Mouse (Mus musculus): ENCODE measurements around the gene Col6a4. TPM values are rescaled to one million over a fixed set of nuclear protein-coding genes. Genes with fewer than 3 reads are reported as not detected.

The Col6a4 gene
- polyA plus RNA-seq (2012; ENCODE audit: insufficient read depth, insufficient read length, missing spikeins) = not detected in 2 replicates

DNA sequence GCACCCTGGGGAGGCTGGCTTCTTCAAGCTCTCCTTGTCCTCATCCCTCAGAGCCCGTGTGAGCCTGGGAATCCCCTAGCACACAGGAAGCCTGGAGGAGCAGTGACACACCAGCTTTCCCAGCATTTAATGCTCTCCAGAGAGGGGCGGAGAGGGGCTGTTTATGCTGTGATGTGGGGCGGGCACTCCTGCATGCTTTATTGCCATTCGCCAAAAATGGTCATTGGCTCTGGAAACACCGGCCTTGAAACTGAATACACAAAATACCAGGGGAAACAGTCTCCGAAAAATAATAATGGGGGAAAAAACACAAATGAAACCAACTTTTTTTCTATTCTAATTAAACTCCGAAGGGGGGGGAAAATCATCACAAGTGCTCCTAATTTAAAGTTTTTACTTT is at the start of gene Col6a4:
TSS of gene Col6a4 (minus strand) at position 101 of the 400 bp plus-strand sequence.
- TF ChIP-seq CTCF (IDR thresholded peaks at IDR 0.05; ENCODE audit: low read depth, low read length) (no peak), POLR2A (IDR thresholded peaks at IDR 0.05; ENCODE audit: borderline replicate concordance, low read depth, low read length) (no peak)

DNA sequence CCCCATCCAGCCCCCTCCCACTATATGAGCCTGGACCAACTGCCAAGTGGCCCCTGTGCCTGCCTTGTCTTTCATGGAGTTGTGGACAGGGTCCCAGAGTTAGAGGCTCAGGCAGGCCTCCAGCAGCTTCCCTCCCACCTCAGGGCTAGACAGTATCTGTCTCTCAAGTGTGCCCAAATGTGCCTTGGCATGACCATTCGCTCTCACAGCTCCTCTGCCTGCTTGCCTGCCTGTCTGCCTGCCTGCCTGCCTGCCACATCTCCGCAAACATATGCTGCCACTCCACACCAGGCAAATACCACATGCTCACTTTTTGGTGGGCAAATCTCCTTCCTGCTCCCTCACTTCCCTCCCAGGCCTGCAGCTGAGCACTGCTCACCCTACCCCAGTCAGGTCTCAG is 49.0 kb upstream of the Col6a4 start:
- TF ChIP-seq POLR2A (IDR thresholded peaks at IDR 0.05; ENCODE audit: borderline replicate concordance, low read depth, low read length) (no peak), CTCF (IDR thresholded peaks at IDR 0.05; ENCODE audit: low read depth, low read length) (no peak)
- Histone ChIP-seq H3K4me3 (ENCODE audit: insufficient read depth, low read length) (no peak overlapping the region), H3K4me1 (ENCODE audit: control insufficient read depth, insufficient read depth, low read length) (no peaks in the 10 kb centered on the region), H3K27ac (ENCODE audit: insufficient read depth, low read depth, low read length) (no peak overlapping the region)

More for the DNA sequence above, at the start of gene Col6a4:
- Histone ChIP-seq H3K4me3 (ENCODE audit: insufficient read depth, low read length) (no peak within 1 kb of the TSS), H3K4me1 (ENCODE audit: control insufficient read depth, insufficient read depth, low read length) (no peaks in the 10 kb centered on the region), H3K27ac (ENCODE audit: insufficient read depth, low read depth, low read length) (no peak within 1 kb of the TSS)

DNA sequence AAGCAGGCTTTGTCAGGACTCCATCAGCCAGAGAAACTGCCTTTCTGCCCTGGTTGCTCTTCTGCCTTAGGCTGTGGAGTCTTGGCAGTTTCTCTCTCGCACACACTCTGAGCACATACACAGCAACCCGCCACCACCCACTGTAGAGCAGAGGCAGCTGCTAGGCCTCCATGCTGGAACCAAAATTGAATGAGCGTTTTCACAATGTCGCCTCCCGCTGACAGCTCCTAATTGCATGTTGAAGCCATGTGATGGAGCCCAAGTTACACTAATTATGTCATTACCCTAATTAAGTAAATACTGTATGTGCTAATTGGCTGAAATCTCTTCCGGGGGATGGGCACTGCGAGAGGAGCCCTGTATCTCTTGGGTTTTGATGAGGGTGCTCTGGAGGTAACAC is 47.6 kb upstream of the Col6a4 start:
- no peak overlapping the region for H3K4me3 ChIP-seq (ENCODE audit: insufficient read depth, low read length)
- TF ChIP-seq CTCF (IDR thresholded peaks at IDR 0.05; ENCODE audit: low read depth, low read length) (no peak), POLR2A (IDR thresholded peaks at IDR 0.05; ENCODE audit: borderline replicate concordance, low read depth, low read length) (no peak)
- no peak overlapping the region for H3K27ac ChIP-seq (ENCODE audit: insufficient read depth, low read depth, low read length)
- no peaks in the 10 kb centered on the region for H3K4me1 ChIP-seq (ENCODE audit: control insufficient read depth, insufficient read depth, low read length)

DNA sequence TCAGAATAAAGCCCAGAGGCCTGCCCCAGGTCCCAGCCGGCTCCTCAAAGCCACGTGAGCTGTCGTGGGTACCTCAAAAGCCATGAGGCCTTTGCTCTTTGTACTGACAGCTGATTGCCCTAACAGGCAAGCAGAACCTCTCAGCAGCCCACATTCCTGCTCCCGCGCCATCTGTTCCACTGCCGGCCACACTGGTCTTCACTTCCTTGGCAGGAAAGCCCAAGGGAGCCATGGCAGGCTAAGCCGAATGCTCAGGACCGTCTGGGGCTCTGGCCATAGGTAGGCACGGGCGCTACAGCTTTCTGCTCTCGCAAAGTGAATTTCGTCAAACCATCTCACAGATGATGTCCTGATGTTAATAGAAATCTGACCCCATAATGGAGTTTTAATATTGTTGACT is 45.4 kb upstream of the Col6a4 start:
- no peak for TF ChIP-seq POLR2A (IDR thresholded peaks at IDR 0.05; ENCODE audit: borderline replicate concordance, low read depth, low read length)
- no peak for TF ChIP-seq CTCF (IDR thresholded peaks at IDR 0.05; ENCODE audit: low read depth, low read length)
- Histone ChIP-seq H3K4me1 (ENCODE audit: control insufficient read depth, insufficient read depth, low read length) (no peaks in the 10 kb centered on the region), H3K27ac (ENCODE audit: insufficient read depth, low read depth, low read length) (no peak overlapping the region), H3K4me3 (ENCODE audit: insufficient read depth, low read length) (no peak overlapping the region)

DNA sequence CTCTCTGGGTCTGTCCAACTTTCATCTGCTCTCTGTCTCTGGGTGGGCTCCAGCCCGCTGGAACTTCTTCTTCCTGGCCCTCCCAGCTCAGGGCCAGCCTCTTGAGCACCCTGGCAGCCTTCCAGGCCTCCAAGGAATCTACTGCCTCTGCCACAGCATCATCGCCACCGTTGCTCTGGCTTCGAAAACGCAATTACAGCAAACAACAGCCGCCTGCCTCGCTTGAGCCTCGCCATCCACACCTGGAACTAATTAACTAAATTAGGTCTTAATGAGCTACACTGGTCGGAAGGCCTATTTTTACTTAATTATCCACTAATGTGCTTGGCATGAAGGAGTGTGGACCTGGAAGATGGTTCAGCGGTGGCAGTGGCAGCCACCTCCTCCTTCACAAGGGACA is 43.2 kb upstream of the Col6a4 start:
- no peak for TF ChIP-seq POLR2A (IDR thresholded peaks at IDR 0.05; ENCODE audit: borderline replicate concordance, low read depth, low read length)
- no peak for TF ChIP-seq CTCF (IDR thresholded peaks at IDR 0.05; ENCODE audit: low read depth, low read length)
- no peaks in the 10 kb centered on the region for H3K4me1 ChIP-seq (ENCODE audit: control insufficient read depth, insufficient read depth, low read length)
- H3K27ac ChIP-seq (ENCODE audit: insufficient read depth, low read depth, low read length) = no peak overlapping the region
- H3K4me3 ChIP-seq (ENCODE audit: insufficient read depth, low read length) = no peak overlapping the region

DNA sequence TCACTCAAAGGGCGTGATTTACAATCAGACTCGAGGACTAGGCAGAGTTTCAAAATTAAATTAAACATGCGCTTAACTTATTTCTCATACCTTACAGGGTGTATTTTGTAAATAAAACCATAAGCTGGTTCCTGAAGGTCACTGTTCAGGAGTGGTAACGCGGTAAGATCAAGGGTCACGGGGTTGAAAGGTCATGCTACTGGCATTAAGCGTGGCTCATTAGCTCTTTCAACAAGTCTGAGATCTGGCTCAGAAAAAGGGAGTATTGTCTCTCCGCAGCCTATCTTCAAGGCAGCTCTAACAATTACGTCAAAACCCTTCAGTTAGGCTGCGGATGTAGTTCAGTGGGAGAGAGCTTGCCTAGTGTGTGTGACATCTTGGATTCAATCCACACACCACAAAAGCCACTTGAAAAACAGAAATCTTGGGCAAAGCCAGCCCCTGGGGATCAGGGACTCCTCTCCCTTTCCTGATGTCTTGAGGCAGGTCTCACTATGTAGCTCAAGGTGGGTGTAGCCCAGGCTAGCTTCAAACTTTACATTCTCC is 41.2 kb upstream of the Col6a4 start:
- TF ChIP-seq POLR2A (IDR thresholded peaks at IDR 0.05; ENCODE audit: borderline replicate concordance, low read depth, low read length) = no peak
- no peak for TF ChIP-seq CTCF (IDR thresholded peaks at IDR 0.05; ENCODE audit: low read depth, low read length)

DNA sequence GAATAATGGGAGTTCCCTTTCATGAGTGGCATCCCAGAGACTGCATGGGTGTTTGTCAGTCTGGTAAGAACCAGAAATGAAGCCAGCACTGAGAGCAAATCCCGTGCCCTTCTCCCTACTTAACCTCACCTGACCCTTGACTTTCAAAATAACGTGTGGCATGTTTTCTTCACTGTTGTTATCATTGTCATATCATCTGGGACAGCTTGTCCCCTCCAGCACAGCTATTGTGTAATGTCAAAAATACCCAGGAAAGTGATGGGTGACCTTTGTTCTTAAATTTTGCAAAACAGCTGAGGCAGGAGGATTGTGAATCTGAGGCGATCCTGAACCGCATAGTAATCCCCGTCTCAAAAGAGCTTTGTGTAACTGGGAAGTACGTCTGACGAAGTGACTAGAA is 33.7 kb upstream of the Col6a4 start:
- no peaks in the 10 kb centered on the region for H3K4me1 ChIP-seq (ENCODE audit: control insufficient read depth, insufficient read depth, low read length)
- no peak overlapping the region for H3K27ac ChIP-seq (ENCODE audit: insufficient read depth, low read depth, low read length)
- TF ChIP-seq POLR2A (IDR thresholded peaks at IDR 0.05; ENCODE audit: borderline replicate concordance, low read depth, low read length) (no peak), CTCF (IDR thresholded peaks at IDR 0.05; ENCODE audit: low read depth, low read length) (no peak)
- no peak overlapping the region for H3K4me3 ChIP-seq (ENCODE audit: insufficient read depth, low read length)

More for the DNA sequence above, 41.2 kb upstream of the Col6a4 start:
- no peak overlapping the region for H3K27ac ChIP-seq (ENCODE audit: insufficient read depth, low read depth, low read length)
- no peak overlapping the region for H3K4me3 ChIP-seq (ENCODE audit: insufficient read depth, low read length)
- no peaks in the 10 kb centered on the region for H3K4me1 ChIP-seq (ENCODE audit: control insufficient read depth, insufficient read depth, low read length)

DNA sequence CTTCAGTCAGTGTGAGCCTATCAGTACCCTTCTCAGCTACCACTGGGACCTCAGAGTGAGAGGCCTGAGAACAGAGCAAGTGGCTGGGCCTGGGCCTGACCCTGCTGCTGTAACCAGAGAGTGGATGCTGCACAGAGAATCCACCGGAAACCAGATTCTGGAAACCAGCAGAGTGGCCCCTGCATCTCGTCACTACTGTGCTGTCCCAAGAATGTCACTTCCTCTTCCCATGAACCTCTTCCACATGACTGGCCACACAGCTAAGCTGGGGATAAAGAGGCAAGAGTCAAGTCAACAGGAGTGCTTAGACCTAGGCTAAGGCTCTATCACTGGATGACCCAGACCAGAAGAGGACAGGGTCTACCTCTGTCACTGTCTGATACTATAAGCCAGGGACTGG is 32.5 kb upstream of the Col6a4 start:
- no peak overlapping the region for H3K27ac ChIP-seq (ENCODE audit: insufficient read depth, low read depth, low read length)
- TF ChIP-seq CTCF (IDR thresholded peaks at IDR 0.05; ENCODE audit: low read depth, low read length) (no peak), POLR2A (IDR thresholded peaks at IDR 0.05; ENCODE audit: borderline replicate concordance, low read depth, low read length) (no peak)
- no peaks in the 10 kb centered on the region for H3K4me1 ChIP-seq (ENCODE audit: control insufficient read depth, insufficient read depth, low read length)
- H3K4me3 ChIP-seq (ENCODE audit: insufficient read depth, low read length) = no peak overlapping the region

DNA sequence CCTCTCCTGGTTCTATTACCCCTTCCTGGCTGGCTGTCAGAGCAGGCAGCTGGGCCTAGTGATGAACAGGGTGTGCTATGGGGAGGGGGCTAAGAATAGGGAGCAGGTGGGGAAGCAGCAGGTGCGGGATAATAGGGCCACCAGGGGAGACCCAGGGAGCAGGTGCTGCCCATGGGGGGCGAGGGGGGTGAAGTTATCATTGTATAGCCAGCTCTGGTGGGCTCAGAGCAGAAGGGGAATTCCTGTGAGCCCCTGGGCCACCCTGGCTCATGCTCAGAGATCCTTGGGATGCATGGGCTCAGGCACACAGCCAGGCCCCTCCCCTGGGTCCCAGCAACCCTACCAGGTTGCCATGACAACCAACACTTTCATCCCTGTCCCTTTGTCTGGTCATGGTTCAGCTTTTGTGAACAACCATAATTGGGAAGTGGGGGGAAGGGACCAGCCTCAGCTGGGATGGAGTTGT is 30.2 kb upstream of the Col6a4 start:
- no peak for TF ChIP-seq CTCF (IDR thresholded peaks at IDR 0.05; ENCODE audit: low read depth, low read length)
- H3K27ac ChIP-seq (ENCODE audit: insufficient read depth, low read depth, low read length) = no peak overlapping the region
- H3K4me3 ChIP-seq (ENCODE audit: insufficient read depth, low read length) = no peak overlapping the region
- H3K4me1 ChIP-seq (ENCODE audit: control insufficient read depth, insufficient read depth, low read length) = no peaks in the 10 kb centered on the region

DNA sequence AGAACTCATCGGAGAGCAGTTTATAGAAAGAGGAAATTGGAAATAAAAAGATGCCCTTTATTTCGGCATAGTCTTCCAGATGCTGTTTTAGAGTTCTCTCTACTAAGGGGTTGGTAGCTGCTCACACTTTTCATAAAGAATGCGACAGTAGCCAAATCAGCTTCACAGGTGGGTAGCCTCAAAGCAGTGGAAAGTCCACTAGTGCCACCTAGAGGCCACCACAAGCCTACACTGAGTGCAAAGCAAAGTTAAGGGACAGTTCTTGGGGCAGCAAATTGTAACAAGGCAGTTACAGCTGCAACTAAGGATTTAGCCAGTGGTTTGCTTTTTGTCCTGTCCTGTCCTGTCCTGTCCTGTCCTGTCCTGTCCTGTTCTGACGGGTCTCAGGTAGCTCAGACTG is 27.0 kb upstream of the Col6a4 start:
- Histone ChIP-seq H3K4me1 (ENCODE audit: control insufficient read depth, insufficient read depth, low read length) (no peaks in the 10 kb centered on the region), H3K27ac (ENCODE audit: insufficient read depth, low read depth, low read length) (no peak overlapping the region), H3K4me3 (ENCODE audit: insufficient read depth, low read length) (no peak overlapping the region)
- TF ChIP-seq CTCF (IDR thresholded peaks at IDR 0.05; ENCODE audit: low read depth, low read length) (no peak), POLR2A (IDR thresholded peaks at IDR 0.05; ENCODE audit: borderline replicate concordance, low read depth, low read length) (no peak)

DNA sequence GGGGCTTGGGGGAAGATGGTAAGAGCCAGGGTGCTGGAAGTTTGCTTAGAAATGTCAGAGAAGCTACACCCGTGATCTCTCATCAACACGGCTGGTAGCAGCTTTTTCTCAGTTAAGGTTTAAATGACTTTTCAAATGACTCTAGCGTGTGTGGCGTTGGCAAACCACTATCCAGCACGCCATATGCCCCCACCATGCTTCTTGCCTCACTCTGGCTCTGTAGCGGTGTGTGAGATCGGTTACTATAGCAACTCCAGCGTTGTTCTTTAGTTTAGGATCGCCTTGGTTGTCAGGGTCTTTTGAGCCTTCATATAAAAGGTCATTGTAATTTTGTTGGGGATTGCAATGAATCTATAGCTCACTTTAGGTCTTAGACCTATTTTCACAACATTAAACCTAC is 22.5 kb upstream of the Col6a4 start:
- Histone ChIP-seq H3K4me3 (ENCODE audit: insufficient read depth, low read length) (no peak overlapping the region), H3K4me1 (ENCODE audit: control insufficient read depth, insufficient read depth, low read length) (no peaks in the 10 kb centered on the region), H3K27ac (ENCODE audit: insufficient read depth, low read depth, low read length) (no peak overlapping the region)
- TF ChIP-seq CTCF (IDR thresholded peaks at IDR 0.05; ENCODE audit: low read depth, low read length) (no peak), POLR2A (IDR thresholded peaks at IDR 0.05; ENCODE audit: borderline replicate concordance, low read depth, low read length) (no peak)

Data from bone marrow macrophage, adult 2 months (primary cell).